Mouse (Mus musculus) brain, embryonic 14.5 days (tissue): Measurements from ENCODE around the gene Lrig1. TPM values are rescaled to one million over a fixed set of nuclear protein-coding genes. Genes with fewer than 3 reads are reported as not detected.

Experiments
- DNase-seq: peaks from one replicate; pipeline ENCODE4 v3.0.0-alpha.2; 2011; ENCODE audit warnings: low read depth
- CTCF ChIP-seq: fragments of 200-500 bp; IDR thresholded peaks from 2 replicates; pipeline ENCODE4 v1.5.1; 2012; ENCODE audit warnings: inconsistent platforms, mild to moderate bottlenecking, moderate library complexity, borderline replicate concordance; ENCODE audit not compliant: insufficient read depth, insufficient read length; ENCODE audit errors: extremely low read depth
- POLR2A ChIP-seq: fragments of 200-500 bp; IDR thresholded peaks from 2 replicates; pipeline ENCODE4 v1.6.1; 2012; ENCODE audit warnings: mild to moderate bottlenecking, inconsistent platforms, borderline replicate concordance; ENCODE audit not compliant: poor library complexity, insufficient read depth, insufficient read length, severe bottlenecking; ENCODE audit errors: extremely low read depth
- polyA plus RNA-seq: library from polyadenylated mRNA; depleted of rRNA; stranded (reverse); fragments of >200 nt; gene quantifications from 2 replicates; pipeline ENCODE4 v1.2.3, GENCODE M21; 2012

Lrig1 gene
- polyA plus RNA-seq, 1 experiment: 39.1 TPM

GRCm38 (mm10) chr6:94697423-94697822 lies 2.5 kb downstream of the Lrig1 start:
- no peak for TF ChIP-seq POLR2A
- TF ChIP-seq CTCF: no peak
- DNase-seq: no peak

- TF ChIP-seq POLR2A (no peak), CTCF (no peak)
- DNase-seq: no peak
Observed at GRCm38 (mm10) chr6:94696182-94697080, 3.5 kb downstream of the Lrig1 start.

- no peak for DNase-seq
- TF ChIP-seq POLR2A: no peak
- TF ChIP-seq CTCF: peak; percentile 3; the same call in 1 of the 2 replicates
Observed at GRCm38 (mm10) chr6:94695121-94695930, 4.6 kb downstream of the Lrig1 start.

GRCm38 (mm10) chr6:94694481-94694880 lies 5.5 kb downstream of the Lrig1 start:
- TF ChIP-seq CTCF (no peak), POLR2A (no peak)
- DNase-seq: no peak

GRCm38 (mm10) chr6:94693091-94693490 lies 6.9 kb downstream of the Lrig1 start:
- TF ChIP-seq POLR2A (no peak), CTCF (no peak)
- DNase-seq: no peak

GRCm38 (mm10) chr6:94692003-94692402 lies 8.0 kb downstream of the Lrig1 start:
- DNase-seq: no peak

GRCm38 (mm10) chr6:94690247-94690646 lies 9.7 kb downstream of the Lrig1 start:
- TF ChIP-seq CTCF (no peak), POLR2A (no peak)
- DNase-seq: no peak

More at GRCm38 (mm10) chr6:94692003-94692402, 8.0 kb downstream of the Lrig1 start:
- no peak for TF ChIP-seq POLR2A
- no peak for TF ChIP-seq CTCF

- peak; percentile 55 for DNase-seq
- TF ChIP-seq CTCF (no peak), POLR2A (no peak)
Observed at GRCm38 (mm10) chr6:94688722-94689121, 11.2 kb downstream of the Lrig1 start.

GRCm38 (mm10) chr6:94686048-94686447 lies 13.9 kb downstream of the Lrig1 start:
- no peak for TF ChIP-seq CTCF
- no peak for TF ChIP-seq POLR2A
- DNase-seq: no peak

GRCm38 (mm10) chr6:94685611-94686010 lies 14.3 kb downstream of the Lrig1 start:
- DNase-seq: peak; percentile 78
- TF ChIP-seq CTCF (no peak), POLR2A (no peak)

- no peak for TF ChIP-seq CTCF
- TF ChIP-seq POLR2A: no peak
- no peak for DNase-seq
Observed at GRCm38 (mm10) chr6:94684844-94685557, 15.0 kb downstream of the Lrig1 start.
